Mouse (Mus musculus): Measurements from ENCODE around the gene Dip2b. TPM values are rescaled to one million over a fixed set of nuclear protein-coding genes. Genes with fewer than 3 reads are reported as not detected.

The Dip2b gene
- polyA plus RNA-seq, 1 experiment = not detected

- no peak overlapping the region for H3K27ac ChIP-seq (ENCODE audit: insufficient read depth, low read depth, low read length)
- no peaks in the 10 kb centered on the region for H3K4me1 ChIP-seq (ENCODE audit: control insufficient read depth, insufficient read depth, low read length)
- TF ChIP-seq POLR2A (IDR thresholded peaks at IDR 0.05; ENCODE audit: insufficient read depth, low read depth, low read length) (no peak), CTCF (IDR thresholded peaks at IDR 0.05; ENCODE audit: insufficient read depth, low read depth, low read length) (no peak)
- no peak overlapping the region for H3K4me3 ChIP-seq (ENCODE audit: insufficient read depth, low read depth, low read length)
- WGBS = 75% methylated on average over 2 of the region's 2 CpGs
Observed at GRCm38 (mm10) chr15:100268916-100269315, 230.5 kb downstream of the Dip2b start.

Other genes starting within 250 kb of the Dip2b start
- 73.2 TPM in 1 of 2 replicates, not detected in the other for gene Lima1, start 163.2 kb upstream of the Dip2b start, polyA plus RNA-seq (2012; ENCODE audit: insufficient read depth, insufficient read length, low replicate concordance, missing spikeins)
- not detected in 2 replicates for gene Fam186a, start 71.6 kb upstream of the Dip2b start, polyA plus RNA-seq (2012; ENCODE audit: insufficient read depth, insufficient read length, low replicate concordance, missing spikeins)
- not detected in 2 replicates for gene Larp4, start 68.6 kb upstream of the Dip2b start, polyA plus RNA-seq (2012; ENCODE audit: insufficient read depth, insufficient read length, low replicate concordance, missing spikeins)
- not detected in 2 replicates for gene Atf1, start 189.2 kb downstream of the Dip2b start, polyA plus RNA-seq (2012; ENCODE audit: insufficient read depth, insufficient read length, low replicate concordance, missing spikeins)
- gene Tmprss12, start 242.2 kb downstream of the Dip2b start, polyA plus RNA-seq (2012; ENCODE audit: insufficient read depth, insufficient read length, low replicate concordance, missing spikeins) = not detected in 2 replicates

All from olfactory bulb, adult 2 months (tissue).